Mouse (Mus musculus) stomach, postnatal 0 days (tissue): Measurements from ENCODE around the gene Gp9.

Source experiments
- CTCF ChIP-seq: IDR thresholded peaks from 2 replicates; pipeline ENCODE4 v1.5.1; 2016; ENCODE audit warnings: antibody characterized with exemption, low read depth, mild to moderate bottlenecking, moderate library complexity
- EP300 ChIP-seq: optimal IDR thresholded peaks from 2 replicates; pipeline ENCODE3; 2016; ENCODE audit warnings: antibody characterized with exemption

DNA sequence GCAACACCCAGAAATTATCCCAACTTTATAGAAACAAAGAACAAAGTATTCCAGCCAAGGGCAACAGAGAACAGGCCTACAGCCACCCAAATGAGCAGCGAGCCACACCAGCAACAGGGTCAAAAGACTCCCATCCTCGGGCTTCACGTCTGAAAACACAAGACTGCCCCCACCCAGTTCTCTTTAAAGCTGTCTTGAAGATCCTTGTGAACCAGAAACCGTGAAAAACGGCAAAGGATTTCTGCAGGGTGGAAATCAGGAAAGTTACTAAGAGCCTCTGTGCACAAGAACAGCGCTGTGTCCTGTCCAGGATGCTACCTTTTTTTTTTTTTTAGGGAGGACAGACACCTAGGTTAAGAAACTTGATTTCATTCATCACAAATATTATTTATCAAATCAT, 32.4 kb downstream of the Gp9 start:
- TF ChIP-seq EP300 (no peak), CTCF (no peak)
